Mouse (Mus musculus): ENCODE results near the gene Tenm3. TPM values are rescaled to one million over a fixed set of nuclear protein-coding genes. Genes with fewer than 3 reads are reported as not detected.

Tenm3 gene
- polyA plus RNA-seq, 1 experiment from 2014 or later: 33.6 TPM

DNA sequence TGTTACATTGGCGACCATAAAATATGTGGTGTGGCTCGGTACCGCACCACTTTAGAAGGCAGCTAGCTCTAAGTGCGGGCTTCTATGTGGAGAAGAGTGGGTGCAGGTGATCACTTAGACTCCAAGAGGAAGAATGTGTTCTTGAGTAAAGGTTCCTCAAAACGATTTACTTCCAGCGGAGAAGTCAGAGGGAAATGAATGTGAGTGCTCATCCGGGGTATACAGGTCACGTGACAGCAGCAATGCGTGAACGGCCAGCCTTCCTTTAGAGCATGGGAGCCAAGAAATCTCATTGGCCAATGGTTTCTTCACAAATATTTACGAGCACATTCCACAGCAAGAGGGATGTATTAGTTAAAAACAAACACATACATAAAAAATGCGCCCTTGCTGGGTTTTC is 404.3 kb downstream of the Tenm3 start:
- WGBS: 92% methylated on average over 12 of the region's 12 CpGs
- H3K9me3 ChIP-seq (replicated peaks): no peaks in the 10 kb centered on the region
- no peaks in the 10 kb centered on the region for H3K27me3 ChIP-seq (ENCODE audit: low read depth, poor library complexity, severe bottlenecking)
- peaks cover 37% of the 10 kb centered on the region for H3K4me1 ChIP-seq
- no peak for DNase-seq (ENCODE audit: low spot score)
- H3K4me3 ChIP-seq: no peak overlapping the region
- 0 out of 2 replicates have a peak, but pooled peaks cover 9% of the 10 kb centered on the region for H3K36me3 ChIP-seq
- H3K27ac ChIP-seq (replicated peaks): no peak overlapping the region

DNA sequence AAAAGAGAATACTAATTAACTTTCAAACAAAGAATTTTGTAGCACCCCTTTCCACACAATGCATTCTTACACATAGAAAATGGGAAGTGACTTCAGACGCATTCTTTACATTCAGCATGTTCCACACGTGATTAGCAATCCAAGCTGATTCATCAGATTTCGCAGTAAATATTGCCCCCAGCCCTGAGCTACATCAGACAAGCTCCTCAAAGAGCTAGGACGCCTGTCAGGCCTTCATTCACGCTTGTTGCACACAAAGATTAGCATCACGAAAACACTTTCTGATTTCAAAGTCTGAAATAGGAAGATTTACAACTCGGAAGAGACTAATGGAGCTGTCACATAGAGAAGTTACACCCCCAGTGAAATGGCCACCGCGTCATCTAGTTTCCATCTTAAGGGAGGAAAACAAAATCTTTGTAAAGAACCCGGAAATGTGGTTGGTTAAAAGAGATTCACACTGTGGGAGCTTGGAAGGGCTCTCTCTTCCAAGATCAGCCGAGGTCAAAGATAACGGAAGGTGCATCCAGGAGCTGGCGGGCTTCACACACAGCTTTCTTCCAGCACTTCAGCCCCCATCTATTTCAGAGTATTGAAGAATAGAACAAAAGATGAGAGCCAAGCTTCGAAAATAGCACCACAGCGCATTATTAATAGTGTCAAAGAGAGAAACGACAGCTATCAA is 406.1 kb downstream of the Tenm3 start:
- 0 out of 2 replicates have a peak, but pooled peaks cover 9% of the 10 kb centered on the region for H3K36me3 ChIP-seq
- H3K27me3 ChIP-seq (ENCODE audit: low read depth, poor library complexity, severe bottlenecking): no peaks in the 10 kb centered on the region
- 24% methylated on average over 16 of the region's 16 CpGs for WGBS
- peaks cover 37% of the 10 kb centered on the region for H3K4me1 ChIP-seq
- peak overlapping the region; percentile 33 for H3K27ac ChIP-seq (replicated peaks)
- no peaks in the 10 kb centered on the region for H3K9me3 ChIP-seq (replicated peaks)
- H3K4me3 ChIP-seq: peak overlapping the region; percentile 28; the same call in 1 of the 2 replicates
- peak; percentile 37 for DNase-seq (ENCODE audit: low spot score)

DNA sequence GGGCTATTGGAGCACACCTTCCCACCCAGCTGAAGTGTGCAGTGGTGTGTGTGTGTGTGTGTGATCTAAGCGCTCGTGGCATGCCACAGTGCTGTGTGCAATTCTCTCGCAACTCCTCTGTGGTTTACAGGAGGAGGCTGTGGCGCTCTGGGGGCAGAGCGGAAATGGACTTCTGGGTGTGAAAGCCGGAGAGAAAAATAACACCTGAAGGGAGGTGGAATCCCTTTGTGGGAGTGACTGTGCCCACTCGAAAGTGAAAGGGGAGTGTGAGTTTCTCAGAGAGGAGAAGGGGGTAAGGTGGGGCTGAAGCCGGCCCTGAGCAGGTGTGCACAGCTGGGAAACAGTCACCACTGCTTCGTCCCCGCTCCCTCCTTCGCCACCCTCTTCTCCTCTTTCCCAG is 418.6 kb downstream of the Tenm3 start:
- H3K27ac ChIP-seq (replicated peaks): 0 out of 2 replicates have a peak overlapping the region, but pooled peaks have one; percentile 9
- H3K9me3 ChIP-seq (replicated peaks): no peaks in the 10 kb centered on the region
- no peak for DNase-seq (ENCODE audit: low spot score)
- H3K4me3 ChIP-seq: no peak overlapping the region
- no peaks in the 10 kb centered on the region for H3K27me3 ChIP-seq (ENCODE audit: low read depth, poor library complexity, severe bottlenecking)
- H3K36me3 ChIP-seq: peaks cover 27% of the 10 kb centered on the region; the same call in 1 of the 2 replicates
- WGBS: 86% methylated on average over 11 of the region's 11 CpGs
- peaks cover 16% of the 10 kb centered on the region for H3K4me1 ChIP-seq

DNA sequence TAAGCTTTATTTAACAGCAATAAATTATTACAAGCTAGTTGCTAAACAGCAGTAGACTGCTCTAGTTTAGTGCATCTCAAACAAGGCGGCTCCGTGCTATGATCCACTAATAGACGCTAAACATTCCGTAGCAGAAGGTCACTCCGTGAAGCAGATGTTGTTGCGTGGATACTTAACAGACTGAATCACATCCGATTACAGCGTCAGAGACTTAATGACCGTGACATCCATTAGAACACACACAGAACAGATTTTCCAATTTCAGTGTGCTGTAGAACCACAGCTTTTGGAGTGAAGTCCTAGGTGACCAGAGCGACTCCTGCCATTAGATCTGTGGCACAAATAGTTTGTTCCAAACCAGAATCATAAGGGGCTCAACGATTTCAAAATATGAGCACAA is 426.0 kb downstream of the Tenm3 start:
- 80% methylated on average over 11 of the region's 11 CpGs for WGBS
- no peak overlapping the region for H3K4me3 ChIP-seq
- no peaks in the 10 kb centered on the region; the same call in 1 of the 2 replicates for H3K9me3 ChIP-seq (replicated peaks)
- H3K27me3 ChIP-seq (ENCODE audit: low read depth, poor library complexity, severe bottlenecking): no peaks in the 10 kb centered on the region
- DNase-seq (ENCODE audit: low spot score): no peak
- H3K36me3 ChIP-seq: peaks cover 51% of the 10 kb centered on the region
- H3K4me1 ChIP-seq: peaks cover 2% of the 10 kb centered on the region; the same call in 1 of the 2 replicates
- no peak overlapping the region for H3K27ac ChIP-seq (replicated peaks)

DNA sequence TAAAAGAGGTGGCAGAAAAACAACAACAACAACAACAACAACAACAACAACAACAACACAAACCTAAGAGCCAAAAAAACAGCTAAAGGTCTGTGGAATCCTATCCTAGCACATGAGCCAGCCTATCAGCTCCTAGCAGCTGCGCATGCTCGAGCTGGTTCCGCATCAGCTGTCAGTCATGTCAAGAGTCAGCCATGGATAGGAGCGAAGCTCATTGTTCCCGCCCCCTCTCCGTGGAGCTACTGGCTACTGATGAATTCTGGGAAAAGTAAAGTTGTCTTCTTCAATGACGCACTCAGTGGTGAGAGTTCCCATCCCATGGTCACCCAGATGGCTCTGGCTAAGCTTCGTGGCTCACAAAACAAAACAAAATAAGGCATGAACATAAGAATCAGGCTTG is 432.8 kb downstream of the Tenm3 start:
- WGBS: 96% methylated on average over 8 of the region's 8 CpGs
- peaks cover 74% of the 10 kb centered on the region for H3K36me3 ChIP-seq

DNA sequence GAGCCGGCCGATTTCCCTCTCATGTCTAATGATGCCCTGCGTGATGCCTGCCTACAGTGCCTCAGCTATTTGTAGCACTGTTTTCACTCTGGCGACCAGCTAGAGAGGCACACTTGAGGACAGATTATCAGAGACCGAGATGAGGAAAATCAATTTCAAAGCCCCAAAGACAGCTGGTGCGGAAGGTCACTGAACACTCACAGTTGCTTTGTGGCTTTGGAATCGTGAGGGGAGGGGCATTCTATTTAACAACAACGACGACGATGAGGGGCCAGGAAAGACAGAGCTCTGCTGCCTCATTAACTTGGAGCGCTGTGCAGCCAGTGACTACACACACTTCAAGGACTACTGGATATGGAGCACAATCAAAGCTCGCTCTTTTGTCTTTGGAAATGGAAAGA is 443.2 kb downstream of the Tenm3 start:
- Histone ChIP-seq H3K4me1 (peaks cover 41% of the 10 kb centered on the region), H3K27me3 (ENCODE audit: low read depth, poor library complexity, severe bottlenecking) (no peaks in the 10 kb centered on the region), H3K27ac (replicated peaks) (peak overlapping the region; percentile 67), H3K4me3 (peak overlapping the region; percentile 21; the same call in 1 of the 2 replicates), H3K9me3 (replicated peaks) (no peaks in the 10 kb centered on the region), H3K36me3 (peaks cover 8% of the 10 kb centered on the region; the same call in 1 of the 2 replicates)
- peak; percentile 56 for DNase-seq (ENCODE audit: low spot score)
- 37% methylated on average over 12 of the region's 12 CpGs for WGBS

More for the DNA sequence above, 432.8 kb downstream of the Tenm3 start:
- H3K4me1 ChIP-seq: peaks cover 20% of the 10 kb centered on the region
- no peak for DNase-seq (ENCODE audit: low spot score)
- no peak overlapping the region for H3K27ac ChIP-seq (replicated peaks)
- no peaks in the 10 kb centered on the region for H3K27me3 ChIP-seq (ENCODE audit: low read depth, poor library complexity, severe bottlenecking)
- H3K4me3 ChIP-seq: no peak overlapping the region
- H3K9me3 ChIP-seq (replicated peaks): peaks cover 18% of the 10 kb centered on the region

DNA sequence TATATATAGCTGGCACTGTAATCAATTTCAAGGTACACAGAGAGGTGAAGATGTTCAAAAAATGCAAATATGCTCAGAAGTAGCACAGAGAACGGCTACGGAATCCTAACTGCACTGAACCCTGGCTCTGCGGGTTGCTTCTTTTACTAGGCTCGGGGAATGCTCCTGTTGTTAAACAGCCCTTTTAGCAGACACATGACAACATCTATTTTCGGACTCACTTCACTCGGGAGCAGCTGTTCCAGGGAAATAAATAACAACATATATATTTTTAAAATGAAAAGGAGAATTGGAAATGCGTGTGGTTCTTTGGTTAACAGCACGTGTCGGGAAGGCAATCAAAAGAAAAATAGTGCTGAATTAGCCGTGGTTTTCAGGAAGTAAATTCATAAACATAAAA is 457.9 kb downstream of the Tenm3 start:
- H3K27ac ChIP-seq (replicated peaks): no peak overlapping the region
- DNase-seq (ENCODE audit: low spot score): no peak
- no peaks in the 10 kb centered on the region for H3K27me3 ChIP-seq (ENCODE audit: low read depth, poor library complexity, severe bottlenecking)
- no peak overlapping the region for H3K4me3 ChIP-seq
- peaks cover 18% of the 10 kb centered on the region; the same call in 1 of the 2 replicates for H3K4me1 ChIP-seq
- 94% methylated on average over 10 of the region's 10 CpGs for WGBS
- H3K9me3 ChIP-seq (replicated peaks): no peaks in the 10 kb centered on the region
- peaks cover 21% of the 10 kb centered on the region for H3K36me3 ChIP-seq

DNA sequence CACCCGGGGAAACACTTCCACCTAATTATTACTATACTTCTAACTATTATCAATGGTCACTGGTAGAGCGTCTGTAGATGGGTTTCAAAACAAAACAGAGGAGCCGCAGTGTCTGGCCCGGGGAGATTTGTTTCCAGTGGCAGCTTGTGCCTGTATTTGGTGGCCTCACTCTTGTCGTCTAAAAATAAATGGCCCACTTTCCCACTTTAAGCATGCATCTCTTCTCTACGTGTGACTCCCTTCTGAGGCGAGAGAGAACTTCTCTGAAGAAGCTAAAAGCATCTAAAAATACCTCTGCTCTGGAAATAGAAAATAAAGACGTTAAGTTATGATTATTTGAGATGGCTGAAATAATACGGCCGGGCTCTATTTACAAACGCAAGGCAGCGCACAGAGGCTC is 463.7 kb downstream of the Tenm3 start:
- no peak overlapping the region for H3K4me3 ChIP-seq
- no peaks in the 10 kb centered on the region for H3K9me3 ChIP-seq (replicated peaks)
- H3K36me3 ChIP-seq: 0 out of 2 replicates have a peak, but pooled peaks cover 4% of the 10 kb centered on the region
- H3K27ac ChIP-seq (replicated peaks): no peak overlapping the region
- no peak for DNase-seq (ENCODE audit: low spot score)
- H3K4me1 ChIP-seq: peaks cover 21% of the 10 kb centered on the region
- 92% methylated on average over 12 of the region's 12 CpGs for WGBS
- H3K27me3 ChIP-seq (ENCODE audit: low read depth, poor library complexity, severe bottlenecking): no peaks in the 10 kb centered on the region

DNA sequence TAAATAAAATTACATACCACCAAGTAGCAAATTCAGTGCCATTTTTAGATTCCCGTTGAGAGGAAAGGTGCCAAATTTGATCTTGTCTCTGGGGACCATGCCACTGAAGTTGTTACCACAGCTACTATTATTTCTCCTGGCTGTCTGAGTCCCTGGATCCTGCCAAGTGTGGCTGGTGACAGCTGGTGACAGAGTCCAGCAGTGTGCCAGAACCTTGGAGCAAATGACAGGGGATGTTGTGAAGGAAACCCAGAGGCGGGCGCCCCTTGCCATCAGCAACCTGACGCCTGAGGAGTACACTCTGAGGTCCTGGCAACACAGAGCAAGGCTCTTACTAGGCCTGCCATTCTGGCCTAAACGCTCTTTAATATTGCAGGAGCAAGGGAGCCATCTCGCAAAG is 467.0 kb downstream of the Tenm3 start:
- no peaks in the 10 kb centered on the region for H3K9me3 ChIP-seq (replicated peaks)
- H3K27me3 ChIP-seq (ENCODE audit: low read depth, poor library complexity, severe bottlenecking): no peaks in the 10 kb centered on the region
- no peak overlapping the region for H3K27ac ChIP-seq (replicated peaks)
- 89% methylated on average over 6 of the region's 6 CpGs for WGBS
- peaks cover 12% of the 10 kb centered on the region for H3K4me1 ChIP-seq
- DNase-seq (ENCODE audit: low spot score): no peak
- H3K4me3 ChIP-seq: no peak overlapping the region
- no peaks in the 10 kb centered on the region for H3K36me3 ChIP-seq

DNA sequence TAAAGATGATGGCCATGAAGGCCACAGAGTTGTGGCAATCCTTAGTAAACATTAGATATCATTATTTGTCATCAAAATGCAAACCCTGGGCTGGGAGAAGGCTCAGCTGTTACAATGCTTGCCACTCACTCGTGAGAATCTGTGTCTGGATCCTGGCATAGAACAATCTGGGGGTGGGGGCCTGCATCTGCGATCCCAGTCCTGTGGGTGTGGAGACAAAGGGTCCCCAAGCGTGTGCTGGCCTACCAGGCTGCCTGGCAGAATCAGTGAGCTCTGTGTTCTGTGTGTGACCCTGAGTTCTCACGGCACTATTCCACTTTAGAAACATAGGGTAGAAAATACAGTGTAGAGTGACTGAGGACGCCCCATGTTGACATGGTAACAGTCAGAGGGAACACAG is 468.6 kb downstream of the Tenm3 start:
- DNase-seq (ENCODE audit: low spot score): no peak
- no peaks in the 10 kb centered on the region for H3K9me3 ChIP-seq (replicated peaks)
- H3K36me3 ChIP-seq: no peaks in the 10 kb centered on the region
- H3K27ac ChIP-seq (replicated peaks): no peak overlapping the region; the same call in 1 of the 2 replicates
- no peaks in the 10 kb centered on the region for H3K27me3 ChIP-seq (ENCODE audit: low read depth, poor library complexity, severe bottlenecking)
- peaks cover 12% of the 10 kb centered on the region for H3K4me1 ChIP-seq
- 74% methylated on average over 5 of the region's 5 CpGs for WGBS
- H3K4me3 ChIP-seq: no peak overlapping the region

DNA sequence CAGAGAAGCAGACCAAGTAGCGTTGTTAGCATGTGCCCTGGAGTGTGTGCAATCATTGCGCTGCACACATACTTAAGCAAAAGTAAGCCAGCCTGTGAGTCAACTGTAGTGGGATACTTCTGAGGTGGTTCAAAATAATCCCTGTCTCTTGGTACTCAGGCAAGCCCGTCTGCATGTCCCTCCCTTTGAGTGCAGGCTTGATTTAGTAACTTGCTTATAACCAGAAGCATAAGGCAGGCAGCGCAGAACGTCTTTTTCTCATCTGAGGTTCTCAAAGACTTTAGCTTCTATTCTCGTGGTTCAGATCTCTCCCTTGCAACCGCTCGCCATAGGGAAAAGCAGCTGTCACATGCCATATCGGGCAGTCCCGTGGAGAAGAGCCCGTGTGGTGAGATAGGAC is 470.3 kb downstream of the Tenm3 start:
- H3K4me3 ChIP-seq: no peak overlapping the region
- 96% methylated on average over 11 of the region's 11 CpGs for WGBS
- H3K9me3 ChIP-seq (replicated peaks): no peaks in the 10 kb centered on the region
- H3K4me1 ChIP-seq: peaks cover 12% of the 10 kb centered on the region
- H3K36me3 ChIP-seq: no peaks in the 10 kb centered on the region
- DNase-seq (ENCODE audit: low spot score): no peak
- no peaks in the 10 kb centered on the region for H3K27me3 ChIP-seq (ENCODE audit: low read depth, poor library complexity, severe bottlenecking)
- H3K27ac ChIP-seq (replicated peaks): no peak overlapping the region

DNA sequence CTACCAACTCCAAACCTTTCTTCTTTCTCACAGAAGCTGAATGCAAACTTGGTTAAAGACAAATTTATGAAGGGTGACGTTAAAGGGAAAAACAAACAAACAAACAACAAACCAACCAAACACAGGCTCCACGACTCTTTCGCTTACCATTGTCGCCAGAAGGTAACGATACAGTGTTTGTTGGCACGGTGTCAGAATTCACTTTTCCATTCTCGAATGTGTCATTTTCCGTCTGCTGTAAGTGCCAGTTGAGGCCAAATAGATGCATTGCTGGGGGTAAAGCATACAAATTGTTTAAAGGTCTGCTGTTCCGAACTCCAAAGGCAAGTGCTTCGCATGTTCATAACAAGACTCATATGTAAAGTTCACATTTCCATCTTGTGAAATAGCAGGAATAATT is 476.6 kb downstream of the Tenm3 start:
- Histone ChIP-seq H3K27ac (replicated peaks) (no peak overlapping the region), H3K27me3 (ENCODE audit: low read depth, poor library complexity, severe bottlenecking) (no peaks in the 10 kb centered on the region), H3K9me3 (replicated peaks) (no peaks in the 10 kb centered on the region), H3K36me3 (peaks cover 20% of the 10 kb centered on the region; the same call in 1 of the 2 replicates), H3K4me1 (peaks cover 39% of the 10 kb centered on the region), H3K4me3 (no peak overlapping the region)
- no peak for DNase-seq (ENCODE audit: low spot score)
- WGBS: 91% methylated on average over 10 of the region's 10 CpGs

DNA sequence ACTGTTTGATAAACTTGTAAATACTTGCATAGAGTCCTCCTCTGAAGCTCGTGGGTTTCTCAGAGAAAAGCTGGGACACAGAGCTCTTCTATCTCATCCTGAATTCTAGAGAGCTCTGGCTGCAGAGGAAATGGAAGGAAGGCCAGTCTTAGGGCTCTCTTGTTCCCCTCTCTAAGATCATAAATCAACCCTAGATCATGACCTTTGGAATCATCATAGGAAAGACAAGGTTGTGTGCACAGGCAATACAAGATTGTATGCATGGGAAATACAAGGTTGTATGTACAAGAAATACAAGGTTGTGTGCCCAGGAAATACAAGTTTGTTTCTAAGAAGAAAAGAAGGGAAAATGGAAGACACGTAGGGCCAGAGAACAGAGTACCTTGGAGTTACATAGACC is 486.9 kb downstream of the Tenm3 start:
- H3K27ac ChIP-seq (replicated peaks): no peak overlapping the region
- no peaks in the 10 kb centered on the region for H3K27me3 ChIP-seq (ENCODE audit: low read depth, poor library complexity, severe bottlenecking)
- H3K36me3 ChIP-seq: peaks cover 38% of the 10 kb centered on the region
- 93% methylated on average over 2 of the region's 2 CpGs for WGBS
- peaks cover 8% of the 10 kb centered on the region; the same call in 1 of the 2 replicates for H3K9me3 ChIP-seq (replicated peaks)
- no peaks in the 10 kb centered on the region for H3K4me1 ChIP-seq
- no peak overlapping the region for H3K4me3 ChIP-seq
- no peak for DNase-seq (ENCODE audit: low spot score)

All from midbrain, embryonic 10.5 days (tissue).